Mouse (Mus musculus) left cerebral cortex, adult 11 months (tissue): ENCODE results near the gene Pkdrej.
A peak's percentile ranks its signal among the peaks of the same experiment; 100 is the strongest.
"Not testable (repeated sequence)": the region's sequence is repeated elsewhere in the genome, so short reads cannot be mapped to it uniquely, and the experiment has no call there.

Source experiments
- DNase-seq: peaks from one replicate; pipeline ENCODE4 v3.0.0; 2022; ENCODE audit warnings: low spot score

Gene Pkdrej

DNA sequence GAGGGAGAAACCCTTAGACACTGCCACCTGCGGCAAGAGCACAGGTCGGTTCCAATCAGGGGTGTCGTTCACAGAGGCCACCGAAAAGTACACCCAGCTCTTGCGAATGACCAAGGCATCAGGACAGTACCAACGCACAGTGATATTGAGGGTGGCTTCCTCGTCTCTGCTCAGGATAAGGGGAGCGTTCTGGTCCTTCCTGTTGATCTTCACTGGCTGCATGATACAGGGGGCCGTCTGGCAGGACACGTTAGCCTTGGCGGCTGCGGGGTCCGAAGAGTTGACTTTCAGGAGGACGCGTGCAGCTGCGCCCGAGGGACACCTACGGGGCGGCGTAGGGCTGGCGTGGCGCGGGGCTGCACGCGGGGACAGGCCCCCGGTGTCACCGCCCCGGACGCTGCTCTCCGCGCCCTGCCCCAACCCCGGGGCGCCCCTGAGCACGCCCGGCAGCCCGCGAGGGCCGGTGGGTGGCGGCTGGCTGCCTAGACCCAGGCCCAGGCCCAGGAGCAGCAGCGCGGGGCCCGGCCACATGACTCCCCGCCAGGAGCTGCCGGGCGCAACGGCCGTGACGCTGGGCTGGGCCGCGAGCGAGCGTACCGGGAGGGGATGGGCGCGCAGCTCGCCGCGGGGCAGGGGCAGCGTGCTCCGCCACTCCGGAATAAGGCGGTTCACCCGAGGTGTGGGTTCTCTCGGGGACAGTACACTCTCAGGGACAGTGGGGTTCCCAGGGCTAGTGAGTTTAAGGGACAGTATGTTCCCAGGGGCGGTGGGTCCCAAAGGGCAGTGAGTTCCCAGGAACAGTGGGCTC is at the start of gene Pkdrej:
Gene Pkdrej, minus strand, starts transcription at position 532 of the 808 bp plus-strand sequence.
- no peak for DNase-seq

DNA sequence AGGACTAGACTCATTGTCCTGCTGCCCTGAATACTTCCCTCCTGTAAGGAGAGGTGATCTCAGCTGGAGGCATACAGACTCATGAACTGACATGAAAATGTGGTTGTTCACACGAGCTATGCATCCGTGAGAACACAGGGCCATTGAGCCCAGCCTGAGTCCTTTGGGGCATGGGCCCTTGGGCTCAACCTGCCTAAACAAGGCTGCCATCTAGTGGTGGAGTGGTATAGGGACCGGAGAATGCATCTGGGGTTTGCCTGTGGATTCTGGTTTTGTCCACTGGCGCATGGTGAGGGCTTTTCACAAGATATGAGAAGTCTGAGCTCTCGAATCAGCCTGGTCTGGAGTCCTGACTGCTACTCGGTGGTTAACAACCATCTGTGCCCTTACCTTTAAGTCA is 46.2 kb upstream of the Pkdrej start:
- DNase-seq: peak; percentile 34

- DNase-seq: not testable (repeated sequence)
Measured at GRCm38 (mm10) chr15:85865913-85866312, 44.4 kb upstream of the Pkdrej start.

DNA sequence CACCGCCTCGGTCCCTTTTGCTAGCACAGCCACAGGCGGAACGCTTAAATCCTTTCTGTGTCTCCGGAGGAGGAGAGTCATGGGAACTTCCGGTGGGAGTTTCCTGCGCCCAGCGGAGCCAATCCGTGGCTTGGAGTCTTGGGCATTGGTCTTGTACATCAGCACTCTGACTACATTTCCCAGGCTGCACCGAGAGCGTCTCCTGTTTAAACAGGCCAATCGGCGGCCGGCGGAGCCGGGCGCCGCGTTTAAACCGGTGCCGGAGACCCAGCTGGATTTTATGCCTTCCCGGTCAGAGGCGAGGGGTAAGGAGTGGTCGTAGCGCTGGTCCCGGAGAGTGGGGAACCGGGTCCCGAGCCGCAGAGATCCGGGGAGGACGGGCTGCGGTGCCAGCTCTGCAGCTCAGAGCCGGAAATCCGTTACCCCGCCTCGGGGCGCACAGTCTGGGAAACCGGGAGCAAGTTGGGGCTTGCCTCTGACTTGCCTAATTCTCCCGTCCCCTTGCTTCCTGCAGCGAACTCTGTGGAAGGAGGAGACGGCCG is 38.0 kb upstream of the Pkdrej start, which contains the start of gene Gtse1:
Gene Gtse1, plus strand, starts transcription at position 256 of the 542 bp plus-strand sequence.
- DNase-seq: peak; percentile 93

GRCm38 (mm10) chr15:85858980-85859489 is 37.5 kb upstream of the Pkdrej start:
- no peak for DNase-seq

DNA sequence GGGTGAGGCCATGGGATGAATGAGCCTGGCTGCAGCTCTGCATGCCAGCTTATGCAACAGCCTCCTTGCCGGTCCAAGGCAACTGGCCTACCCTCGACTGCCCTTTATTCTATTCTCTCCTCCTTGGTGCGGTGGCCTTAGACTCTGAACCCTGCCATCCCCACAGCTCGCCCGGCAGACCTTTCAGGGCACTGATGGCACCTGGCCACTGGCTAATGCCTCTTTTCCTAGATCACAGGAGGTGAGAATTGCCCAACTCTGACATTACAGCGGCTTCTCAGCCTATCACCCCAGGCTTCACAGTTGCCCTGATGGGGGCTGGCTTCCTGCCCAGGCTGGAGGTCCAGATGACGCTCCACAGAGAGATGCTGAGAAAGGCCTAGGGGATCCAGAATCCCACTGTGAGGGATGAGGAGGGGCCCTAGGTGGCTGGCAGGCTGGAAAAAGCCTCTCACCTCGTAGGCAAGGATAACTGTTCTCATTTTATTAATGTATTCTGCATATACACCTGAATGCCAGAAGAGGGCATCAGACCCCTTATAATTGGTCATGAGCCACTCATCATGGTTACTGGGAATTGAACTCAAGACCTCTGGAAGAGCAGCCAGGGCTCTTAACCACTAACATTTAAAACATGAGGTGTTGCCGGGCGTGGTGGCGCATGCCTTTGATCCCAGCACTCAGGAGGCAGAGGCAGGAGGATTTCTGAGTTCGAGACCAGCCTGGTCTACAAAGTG is 30.3 kb upstream of the Pkdrej start:
- DNase-seq: no peak

DNA sequence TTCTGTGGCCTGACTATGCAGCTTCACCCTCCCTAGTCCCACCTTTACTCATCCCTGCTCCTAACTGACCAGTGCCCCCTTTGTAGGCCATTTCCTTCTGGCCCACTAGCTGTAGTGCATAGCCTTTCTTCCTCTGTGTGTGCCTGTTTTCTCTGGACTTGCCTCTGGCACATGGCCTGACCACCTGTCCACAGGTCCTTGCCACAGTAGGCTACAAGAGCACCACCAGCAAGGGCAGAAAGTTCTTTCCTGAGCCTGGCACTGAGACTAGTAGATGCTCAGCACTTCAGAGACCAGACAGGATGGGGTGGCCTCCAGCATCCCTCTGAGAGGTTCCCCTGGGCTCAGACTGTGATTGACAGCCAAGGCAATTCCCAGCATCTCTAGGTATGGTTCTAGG is 23.5 kb upstream of the Pkdrej start:
- no peak for DNase-seq

- DNase-seq: no peak
Measured at GRCm38 (mm10) chr15:85841796-85842360, 20.3 kb upstream of the Pkdrej start.

DNA sequence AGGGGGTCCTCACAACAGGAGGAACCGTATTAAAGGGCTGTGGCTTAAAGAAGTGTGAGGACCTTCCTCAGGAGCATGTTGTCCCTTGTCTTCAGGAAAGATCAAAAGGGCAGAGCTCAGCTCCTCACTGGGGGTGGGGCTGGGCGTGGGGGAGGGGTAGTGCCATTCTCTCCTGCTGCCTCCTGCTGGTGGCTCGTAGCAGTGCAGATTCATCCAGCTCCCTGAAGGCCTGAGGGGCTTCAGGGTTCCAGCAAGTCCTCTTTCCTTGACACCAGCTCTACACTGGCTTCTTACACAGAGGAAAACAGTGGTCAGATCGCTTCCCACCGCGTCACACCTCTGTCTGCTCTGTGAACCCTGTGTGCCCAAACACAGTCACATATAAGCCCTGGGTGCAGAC is 19.4 kb upstream of the Pkdrej start:
- DNase-seq: no peak

DNA sequence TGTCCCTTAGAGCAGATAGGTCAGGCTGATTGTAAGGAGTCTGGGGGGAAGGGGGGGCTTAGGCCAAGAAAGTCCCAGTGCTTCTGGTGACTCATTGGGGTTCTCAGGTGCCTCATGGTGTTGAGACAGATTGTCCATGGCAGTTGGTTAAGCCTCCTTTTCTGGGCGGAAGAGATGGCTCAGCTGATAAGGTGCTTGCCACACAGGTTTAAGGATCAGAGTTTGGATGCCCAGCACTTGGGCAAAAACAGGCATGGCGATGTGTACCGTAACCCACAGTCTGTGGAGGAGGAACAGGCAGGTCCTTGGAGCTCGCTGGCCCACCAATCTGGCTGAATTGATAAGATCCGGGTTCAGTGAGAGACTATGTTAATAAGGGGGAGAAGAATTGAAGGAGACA is 15.4 kb upstream of the Pkdrej start:
- no peak for DNase-seq

- DNase-seq: no peak
Measured at GRCm38 (mm10) chr15:85835335-85835734, 13.8 kb upstream of the Pkdrej start.

DNA sequence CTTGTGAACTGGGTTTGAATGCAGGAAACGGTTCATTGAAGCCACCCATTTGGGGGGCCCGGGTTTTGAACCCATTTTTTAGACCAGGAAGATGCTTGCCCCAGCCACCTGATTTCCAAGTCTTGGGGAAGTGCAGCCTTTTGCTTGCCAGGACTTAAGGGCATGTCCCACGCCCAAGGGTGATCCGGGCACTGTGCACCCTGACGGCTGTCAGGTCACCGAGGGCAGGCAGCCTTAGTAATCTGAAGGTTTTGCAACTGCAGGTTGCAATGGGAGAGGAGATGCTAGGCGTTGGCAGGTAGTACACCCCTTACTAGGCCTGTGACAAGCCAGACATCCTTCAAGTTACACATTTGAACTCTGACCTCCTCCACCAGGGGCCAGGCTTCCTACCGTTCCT is 11.1 kb upstream of the Pkdrej start:
- no peak for DNase-seq

DNA sequence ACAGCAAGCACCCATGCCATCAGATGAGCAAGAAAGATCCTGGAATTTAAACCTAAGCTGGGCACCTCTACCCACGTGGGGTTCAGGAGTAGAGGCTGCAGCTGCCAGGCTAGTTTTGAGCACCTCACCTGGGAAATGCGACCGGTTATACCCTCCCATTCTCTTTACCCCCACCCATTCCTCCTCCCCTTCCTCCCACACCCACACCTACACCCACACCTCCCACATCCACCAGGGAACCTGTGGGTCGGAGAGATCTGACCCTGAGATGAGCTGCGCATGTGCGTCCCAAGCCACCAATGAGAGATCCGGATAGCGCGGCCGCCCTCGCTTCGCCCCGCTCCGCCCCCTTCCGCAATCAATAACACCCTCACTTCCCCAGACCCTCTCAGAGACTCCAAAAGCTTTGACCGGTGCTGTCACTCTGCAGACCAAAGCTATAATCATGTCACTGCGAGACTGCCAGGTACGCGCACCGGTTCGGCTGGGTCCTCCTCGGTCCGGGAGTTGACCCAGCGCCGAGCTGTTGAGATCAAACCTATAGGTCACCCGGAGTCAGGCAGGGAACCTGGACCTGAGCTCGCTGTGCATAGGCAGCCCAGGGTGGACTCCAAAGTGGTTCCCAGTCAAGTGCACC is 10.5 kb upstream of the Pkdrej start, which contains the start of gene Ttc38:
Gene Ttc38, plus strand, starts transcription at position 353 of the 637 bp plus-strand sequence.
- peak; percentile 82 for DNase-seq

- no peak for DNase-seq
Measured at GRCm38 (mm10) chr15:85829470-85829869, 7.9 kb upstream of the Pkdrej start.

- no peak for DNase-seq
Measured at GRCm38 (mm10) chr15:85828071-85828470, 6.5 kb upstream of the Pkdrej start.

DNA sequence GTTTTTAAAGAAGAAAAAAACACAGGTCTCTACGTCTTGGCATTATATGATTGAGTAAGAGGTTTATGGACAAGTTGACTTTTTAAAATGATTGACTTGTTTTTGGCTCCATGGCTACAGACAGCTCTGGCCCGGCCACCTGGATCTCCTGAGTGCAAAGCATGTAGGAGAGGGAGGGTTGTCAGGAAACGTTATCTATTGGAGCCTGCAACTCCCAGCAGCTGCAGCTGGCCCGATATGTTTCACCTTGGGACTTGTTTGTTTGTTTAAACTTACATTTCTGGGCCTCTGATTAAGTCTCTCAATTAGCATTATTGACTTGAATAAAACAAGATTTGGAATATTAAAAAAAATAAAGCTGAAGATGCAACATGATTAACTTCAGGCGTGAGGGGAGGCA is 5.1 kb upstream of the Pkdrej start:
- DNase-seq: no peak

DNA sequence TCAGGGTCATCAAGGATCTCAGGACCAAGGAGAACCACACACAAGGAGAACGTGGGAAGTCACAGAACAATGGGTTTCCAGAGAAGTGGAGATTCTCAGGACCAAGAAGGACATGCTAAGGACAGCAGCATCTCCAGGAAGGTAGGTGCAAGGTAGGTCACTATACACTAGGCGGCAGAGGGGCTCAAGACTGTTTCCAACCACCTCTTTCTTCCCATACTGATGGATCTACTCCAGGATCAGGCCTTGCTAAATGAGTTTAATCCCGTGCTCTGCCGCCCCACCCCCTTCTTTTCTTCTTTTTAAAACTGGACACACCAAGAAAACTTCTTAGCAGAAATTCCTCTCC is 451 bp upstream of the Pkdrej start:
- DNase-seq: no peak

- no peak for DNase-seq
Measured at GRCm38 (mm10) chr15:85813428-85813827, 8.1 kb downstream of the Pkdrej start.

DNA sequence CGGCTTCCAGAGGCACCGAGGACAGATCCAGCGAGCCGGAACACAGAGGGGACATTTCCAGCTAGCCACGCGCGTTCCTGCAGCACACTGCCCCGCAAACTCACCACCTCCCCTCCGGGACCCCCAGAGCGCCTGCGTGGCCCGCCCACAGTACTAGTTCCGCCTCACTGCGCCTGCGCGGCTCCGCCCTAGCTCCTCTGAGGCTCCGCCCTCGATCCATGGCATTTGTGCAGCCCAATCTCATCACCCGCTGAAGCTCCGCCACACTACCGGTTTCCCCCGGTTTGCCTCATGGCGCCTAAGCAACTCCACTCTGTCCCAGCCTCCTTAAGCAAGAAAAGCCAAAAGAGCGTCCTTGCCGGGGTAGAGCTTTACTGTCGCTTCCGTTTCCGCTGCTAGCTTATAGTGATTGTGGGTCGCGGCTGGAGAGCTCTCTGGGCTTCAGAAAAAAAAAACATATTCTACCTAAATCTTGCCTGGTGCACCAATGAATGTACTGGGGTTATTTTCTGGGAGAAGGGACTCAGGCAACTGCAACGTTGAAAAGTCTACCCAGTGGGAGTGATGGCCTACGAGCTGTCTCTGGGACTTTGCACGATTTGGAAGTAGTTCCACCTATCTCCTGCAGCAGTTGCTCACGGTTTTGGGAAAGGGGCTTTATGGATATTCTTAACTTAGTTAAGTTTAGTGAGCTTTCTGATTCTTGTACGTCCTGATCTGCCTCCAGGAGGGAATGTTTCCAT is 9.8 kb downstream of the Pkdrej start, which contains the start of gene Cdpf1:
Gene Cdpf1, minus strand, starts transcription at position 163 of the 743 bp plus-strand sequence.
- peak; percentile 97 for DNase-seq

DNA sequence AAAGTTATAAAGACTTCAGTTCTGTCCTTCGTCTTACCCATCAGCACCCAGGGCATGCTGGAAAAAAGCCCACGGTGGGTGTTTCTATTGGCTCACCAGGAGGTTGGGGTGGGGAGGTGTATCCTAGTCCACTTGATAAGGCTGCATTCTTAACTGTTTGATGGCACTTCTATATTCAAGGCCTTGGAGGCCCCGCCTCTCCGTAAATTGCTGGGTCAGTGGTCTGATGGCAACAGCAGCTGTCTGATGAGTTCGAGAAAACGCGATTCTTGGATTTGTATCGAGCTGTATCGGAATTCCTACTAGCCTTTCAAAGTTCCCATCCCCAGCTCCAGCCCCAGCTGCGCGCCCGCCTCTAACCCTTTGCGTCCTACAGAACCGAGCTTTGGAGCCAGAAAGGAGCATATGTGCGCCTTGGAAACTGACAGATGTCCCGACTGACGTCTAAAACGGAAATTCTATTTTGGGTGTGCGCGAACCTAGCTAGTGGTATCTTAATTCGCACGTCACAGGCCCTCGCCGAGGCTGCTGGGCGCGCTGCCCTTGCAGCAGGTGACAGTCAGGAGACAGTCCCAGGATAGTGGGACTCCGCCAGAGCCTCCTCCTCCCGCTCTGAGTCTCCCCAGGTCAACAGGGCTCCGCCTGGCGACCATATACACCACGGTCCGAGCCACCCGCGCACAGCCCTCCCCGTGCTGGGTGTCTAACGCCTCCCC is 10.6 kb downstream of the Pkdrej start:
- peak; percentile 64 for DNase-seq

- DNase-seq: no peak
Measured at GRCm38 (mm10) chr15:85810462-85810805, 11.1 kb downstream of the Pkdrej start.
